Mouse (Mus musculus): Measurements from ENCODE around the gene Sim1.

Sim1 gene

DNA sequence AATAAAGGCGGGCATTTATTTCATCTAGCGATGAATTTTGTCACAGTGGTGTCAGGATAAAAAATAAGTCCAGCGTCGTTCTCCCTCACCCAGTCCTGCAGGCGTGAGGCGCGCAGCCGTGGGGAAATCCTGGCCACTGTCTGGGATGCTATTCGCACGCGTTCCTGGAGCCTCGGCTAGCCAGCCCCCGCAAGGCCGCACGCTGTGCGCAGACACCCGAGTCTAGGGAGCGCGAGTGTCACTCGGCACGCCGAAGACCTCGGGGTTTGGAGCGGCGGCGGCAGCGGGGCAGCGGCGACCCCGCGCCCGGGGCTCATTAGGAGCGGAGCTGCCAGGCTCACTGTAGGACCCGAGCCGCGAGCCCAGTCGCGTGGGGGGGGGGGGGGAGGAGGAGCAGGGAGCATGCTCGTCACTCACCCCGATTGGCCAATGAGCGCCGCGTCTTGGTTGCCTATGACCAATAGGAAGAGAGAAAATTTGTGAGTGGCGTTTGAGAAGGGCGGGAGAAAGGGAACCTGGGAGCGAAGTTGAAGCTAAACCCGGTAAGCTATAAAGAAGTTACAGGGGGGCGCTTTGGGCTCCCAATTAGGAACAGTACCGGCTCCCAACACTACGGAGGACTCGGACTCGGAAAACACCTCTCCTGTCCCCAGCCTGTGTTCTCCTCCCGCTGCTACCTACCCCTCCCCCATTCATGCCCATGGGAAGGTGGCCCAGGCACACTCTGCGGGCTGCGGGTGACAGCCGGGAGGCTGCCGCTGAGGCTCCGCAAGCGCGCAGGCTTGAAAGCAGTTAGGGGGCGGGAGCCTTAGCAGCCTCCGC is at the start of gene Sim1:
Gene Sim1 (plus strand): TSS at position 585 of the 822 bp plus-strand sequence.
- no peak for DNase-seq (ENCODE audit: low read depth, low spot score)

DNA sequence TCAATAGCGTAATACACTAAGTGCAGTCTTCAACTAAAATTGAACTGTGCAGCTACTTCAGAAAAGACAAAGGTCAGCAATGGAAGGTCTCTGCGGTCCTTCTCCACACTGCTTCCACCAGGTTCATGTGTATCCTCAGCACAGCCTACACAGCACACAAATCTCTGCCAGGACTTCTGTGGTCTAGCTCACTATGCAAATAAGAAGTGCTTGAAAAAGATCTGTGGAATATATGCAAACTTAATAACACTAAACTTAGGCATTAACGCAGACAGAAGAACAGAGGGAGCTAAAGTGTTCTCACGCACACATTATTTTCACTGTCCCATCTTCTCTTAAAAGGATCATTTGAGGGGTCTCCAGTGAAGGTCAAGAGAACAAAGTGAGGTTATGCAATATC is 26.4 kb upstream of the Sim1 start:
- no peak for DNase-seq (ENCODE audit: low read depth, low spot score)

DNA sequence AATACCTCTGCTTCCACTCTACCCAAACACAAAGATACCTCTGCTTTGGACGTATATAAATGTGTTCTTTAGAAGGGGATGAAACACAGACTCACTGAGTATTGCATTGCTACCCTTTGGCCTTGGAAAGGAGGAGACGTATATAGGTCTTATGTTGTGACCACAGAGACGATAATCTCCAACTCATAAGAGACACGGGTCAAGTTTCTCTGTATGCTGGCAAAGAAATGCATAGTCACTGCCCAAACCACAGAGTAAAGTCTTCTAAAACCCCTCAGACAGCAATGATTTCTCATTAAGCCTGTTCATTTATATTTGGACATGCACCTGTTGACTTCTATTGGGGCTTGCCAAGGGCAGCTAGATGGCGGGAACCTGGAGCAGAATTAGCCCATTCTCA is 17.6 kb upstream of the Sim1 start:
- no peak for DNase-seq (ENCODE audit: low read depth, low spot score)

DNA sequence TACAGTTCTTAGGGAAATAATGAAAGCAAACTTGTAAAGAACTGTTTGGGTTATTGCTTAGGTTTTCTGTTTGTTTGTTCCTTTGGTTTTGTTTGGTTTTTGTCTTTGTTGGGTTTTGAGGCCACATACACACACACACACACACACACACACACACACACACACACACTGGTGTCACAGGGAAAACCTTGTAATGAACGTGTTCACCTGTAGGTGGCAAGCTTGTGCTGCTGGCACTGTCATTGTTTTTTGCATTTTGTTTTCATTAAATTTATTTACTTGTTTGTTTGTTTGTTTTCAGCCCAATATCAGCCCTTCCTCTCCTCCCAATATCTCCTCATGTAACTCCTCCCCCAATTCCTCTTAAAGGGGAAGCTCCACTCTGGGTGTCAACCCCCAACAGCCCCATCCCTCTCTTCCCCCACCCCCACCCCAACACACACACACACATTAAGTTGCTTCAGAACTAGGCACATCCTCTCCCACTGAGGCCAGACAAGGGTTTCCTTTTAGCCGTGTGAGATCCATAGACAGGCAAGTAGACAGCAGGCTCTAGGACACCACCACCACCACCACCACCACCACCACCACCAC is 13.0 kb upstream of the Sim1 start:
- no peak for DNase-seq (ENCODE audit: low read depth, low spot score)

DNA sequence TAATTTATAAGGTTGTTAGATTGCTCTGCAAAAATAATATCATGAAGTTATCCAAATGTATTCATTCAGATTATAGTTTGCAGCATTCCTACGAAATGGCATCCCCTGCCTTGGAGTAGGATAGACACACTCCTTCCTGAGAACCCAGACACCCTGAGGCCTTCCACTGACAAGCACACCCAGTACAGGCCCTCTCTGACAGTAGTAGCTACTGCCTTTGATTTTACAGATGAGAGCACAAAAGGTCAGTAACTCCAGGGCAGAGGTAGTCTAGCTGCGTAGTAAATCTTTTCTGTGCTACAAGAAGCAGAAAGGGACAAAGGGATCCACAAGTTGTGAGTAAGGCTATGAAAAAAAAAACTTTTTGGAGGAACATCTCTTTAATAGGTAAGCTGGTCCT is 12.2 kb upstream of the Sim1 start:
- DNase-seq (ENCODE audit: low read depth, low spot score), result no peak

DNA sequence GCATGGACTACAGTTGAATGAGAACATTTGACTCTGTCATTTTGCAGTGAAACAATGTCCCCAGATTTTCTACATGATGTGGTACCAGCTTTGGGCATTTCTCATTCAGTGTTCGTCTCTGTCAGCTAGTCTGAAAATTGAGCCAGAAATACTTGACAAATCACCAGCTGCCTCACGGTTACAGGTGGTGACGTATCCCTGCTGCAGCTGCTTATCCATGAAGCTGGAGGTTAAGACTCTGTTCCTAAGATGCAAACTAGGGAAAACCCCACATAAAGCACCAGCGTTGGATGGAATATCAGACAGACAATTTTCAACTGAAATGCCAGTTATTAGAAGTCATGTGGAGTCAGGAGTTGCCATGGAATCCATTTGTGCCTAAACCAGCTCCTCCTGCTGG is 8.2 kb upstream of the Sim1 start:
- no peak for DNase-seq (ENCODE audit: low read depth, low spot score)

DNA sequence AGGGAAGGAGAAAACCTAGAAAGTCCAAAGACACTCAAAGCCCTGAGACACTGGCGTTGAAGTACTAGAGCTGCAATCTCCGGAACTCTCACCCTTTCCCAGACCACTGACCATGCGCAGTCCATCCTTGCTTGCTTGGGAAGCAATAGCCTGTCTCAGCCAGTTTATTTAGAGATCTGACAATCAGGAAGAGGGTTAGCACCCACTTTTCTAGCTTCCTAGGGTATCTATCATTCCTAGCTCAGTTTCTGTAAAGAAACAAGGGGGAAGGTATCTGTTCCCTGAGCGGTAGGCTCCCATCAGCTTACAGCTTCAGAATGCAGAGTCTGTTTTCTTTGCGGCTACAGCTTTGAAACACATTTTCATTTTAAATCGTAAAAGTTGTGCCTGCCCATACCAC is 3.9 kb upstream of the Sim1 start:
- no peak for DNase-seq (ENCODE audit: low read depth, low spot score)

DNA sequence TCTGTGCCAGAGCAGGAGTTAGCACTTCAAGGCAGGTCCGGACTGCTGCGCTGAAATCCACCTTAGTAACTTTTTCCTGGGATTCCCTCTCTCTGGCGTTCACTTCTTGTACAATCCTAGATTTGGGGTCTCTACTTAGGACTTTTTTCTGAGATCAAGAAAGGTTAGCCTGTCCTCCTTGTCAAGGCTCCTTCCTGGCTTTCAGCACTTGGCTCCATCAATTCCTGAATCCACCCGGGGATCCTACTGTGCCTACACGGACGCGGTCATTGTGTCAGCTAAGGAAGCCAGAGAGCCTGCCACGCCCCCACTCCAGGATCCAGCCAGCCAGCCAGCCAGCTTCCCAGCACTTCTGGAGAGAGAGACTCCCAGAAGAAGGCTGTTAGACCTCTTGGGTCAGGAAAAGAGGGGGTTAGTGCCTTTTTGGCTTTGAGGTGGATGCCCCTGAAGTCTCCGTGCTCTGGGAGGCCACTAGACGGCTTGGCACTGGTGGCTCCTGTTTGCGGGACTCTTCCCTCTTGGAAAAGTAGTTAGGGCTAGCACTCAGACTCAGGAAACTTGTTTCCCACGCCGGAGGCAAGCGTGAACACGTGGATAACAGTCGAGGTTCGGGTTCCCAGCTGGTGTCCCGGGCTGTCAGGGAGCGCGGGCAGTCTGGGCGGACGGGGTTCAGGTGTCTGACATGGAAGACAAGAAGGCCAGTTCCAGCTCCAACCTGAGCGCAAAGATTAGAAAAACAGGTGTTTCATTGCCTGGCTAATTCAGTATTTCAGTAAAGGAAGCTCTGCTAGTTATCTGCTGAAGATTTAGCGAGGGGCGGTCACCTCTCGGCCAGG is 2.5 kb upstream of the Sim1 start:
- DNase-seq (ENCODE audit: low read depth, low spot score), result no peak

DNA sequence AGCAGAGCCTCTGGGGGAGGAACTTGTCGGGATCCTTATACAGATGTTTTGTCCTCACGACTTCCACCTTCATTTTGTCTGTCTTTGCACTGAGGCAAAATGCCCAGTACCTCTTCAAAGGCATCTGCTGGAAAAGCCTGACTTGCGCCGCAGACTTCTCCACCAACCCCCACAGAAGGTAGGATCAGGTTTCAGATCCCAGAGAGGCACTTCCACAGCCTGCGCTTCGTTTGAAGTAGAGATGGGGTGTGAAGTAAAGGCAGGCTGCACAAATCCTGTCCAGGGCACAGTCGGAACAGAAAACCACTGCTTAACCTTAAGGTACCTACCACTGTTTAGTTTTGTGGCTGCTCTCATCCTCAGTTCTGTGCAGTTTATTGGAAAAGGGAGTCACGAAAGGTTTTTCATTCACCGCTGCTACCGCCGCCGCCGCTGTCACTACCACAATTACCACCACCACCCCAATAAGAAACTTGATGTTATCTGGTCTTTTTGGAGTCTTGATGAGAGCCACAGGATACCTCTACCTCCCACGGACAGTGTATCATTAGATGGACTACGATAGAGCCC is 1.7 kb upstream of the Sim1 start:
- no peak for DNase-seq (ENCODE audit: low read depth, low spot score)

DNA sequence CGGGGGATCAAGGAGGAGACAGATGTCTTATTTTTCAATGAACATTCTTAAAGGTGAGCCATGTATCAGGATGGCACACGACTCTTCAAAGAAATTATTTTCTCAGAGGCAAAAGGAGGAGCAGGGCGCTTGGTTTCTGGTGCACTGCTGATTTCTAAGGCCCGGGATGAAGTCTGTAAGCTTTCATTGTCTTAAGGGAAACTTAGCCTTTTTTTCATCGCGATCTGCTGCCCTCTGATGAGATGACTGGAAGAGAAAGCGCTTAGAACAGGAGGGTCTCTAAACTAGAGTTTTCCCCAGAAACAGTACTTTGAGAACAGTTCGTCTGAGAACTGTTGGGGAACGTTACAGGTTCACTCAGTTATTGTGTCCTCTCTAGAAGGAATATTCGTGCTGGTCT is 1.0 kb upstream of the Sim1 start:
- no peak for DNase-seq (ENCODE audit: low read depth, low spot score)

DNA sequence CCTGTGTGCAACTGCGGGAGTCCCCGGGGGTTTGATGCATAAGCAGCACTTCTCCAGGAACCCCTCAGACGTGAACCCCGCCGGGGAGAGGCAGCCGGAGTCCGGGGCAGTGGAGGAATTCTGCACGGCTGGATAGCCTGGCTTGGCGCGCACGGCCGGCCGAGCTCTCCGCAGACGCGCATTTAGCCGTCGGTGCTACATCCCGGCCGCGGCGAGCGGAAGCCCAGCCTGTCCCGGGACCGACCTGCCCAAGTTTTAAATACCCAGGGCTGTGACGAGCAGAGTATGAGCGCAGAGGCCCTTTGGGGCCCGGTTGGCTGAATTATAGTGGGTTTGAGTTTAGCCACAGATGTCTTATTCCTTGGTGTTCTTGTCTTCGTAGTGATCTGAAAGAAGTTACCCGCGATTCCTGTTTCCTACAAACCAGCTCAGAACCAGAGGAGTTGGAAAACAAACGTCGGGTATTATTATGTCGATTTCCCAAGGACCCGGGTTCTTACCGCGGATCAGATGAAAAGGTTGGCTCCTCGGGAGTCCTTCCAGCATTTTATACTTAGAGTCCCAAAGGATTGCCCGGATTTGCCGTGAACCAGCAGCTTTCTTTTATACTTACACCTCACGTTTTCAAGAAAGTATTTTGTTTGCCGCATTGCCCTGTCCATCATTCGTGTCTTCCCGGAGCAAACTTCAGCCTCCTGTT is 687 bp downstream of the Sim1 start:
- no peak for DNase-seq (ENCODE audit: low read depth, low spot score)

DNA sequence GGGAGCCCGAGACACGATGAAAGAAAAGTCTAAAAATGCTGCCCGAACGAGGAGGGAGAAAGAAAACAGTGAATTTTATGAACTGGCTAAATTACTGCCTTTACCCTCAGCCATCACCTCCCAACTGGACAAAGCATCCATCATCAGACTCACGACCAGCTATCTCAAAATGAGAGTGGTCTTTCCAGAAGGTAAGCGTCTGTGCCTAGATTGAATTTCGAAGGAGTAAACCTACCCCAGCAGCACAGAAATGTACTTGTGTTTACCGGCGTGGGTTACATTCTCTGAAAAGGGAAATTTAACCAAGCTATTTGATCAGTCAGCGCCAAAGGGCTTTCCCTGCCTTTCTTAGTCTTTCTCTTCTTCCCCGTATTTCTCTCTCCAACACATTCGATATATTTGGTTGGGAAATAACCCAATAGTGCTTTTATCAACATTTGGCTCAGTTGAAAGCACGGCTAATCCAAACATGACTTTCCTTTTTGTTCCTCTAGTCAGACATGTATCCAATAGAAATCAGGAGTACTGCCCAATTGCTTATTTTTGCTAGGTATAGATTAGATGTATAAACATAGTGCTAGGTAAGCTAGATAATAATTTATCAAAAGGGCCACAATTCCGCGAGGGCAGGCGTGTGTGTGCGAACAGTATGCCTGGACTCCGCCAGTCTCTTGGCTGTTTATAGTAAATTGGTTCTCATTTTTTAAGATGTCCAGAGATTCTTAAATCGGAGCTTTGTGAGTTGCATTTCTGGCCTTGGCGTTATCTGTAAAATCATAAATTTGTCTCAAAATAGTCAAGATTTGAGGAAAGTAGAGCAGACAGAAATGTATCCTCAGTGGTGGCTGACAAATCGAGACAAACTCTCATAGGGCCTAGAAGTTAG is 1.6 kb downstream of the Sim1 start:
- DNase-seq (ENCODE audit: low read depth, low spot score), result no peak

DNA sequence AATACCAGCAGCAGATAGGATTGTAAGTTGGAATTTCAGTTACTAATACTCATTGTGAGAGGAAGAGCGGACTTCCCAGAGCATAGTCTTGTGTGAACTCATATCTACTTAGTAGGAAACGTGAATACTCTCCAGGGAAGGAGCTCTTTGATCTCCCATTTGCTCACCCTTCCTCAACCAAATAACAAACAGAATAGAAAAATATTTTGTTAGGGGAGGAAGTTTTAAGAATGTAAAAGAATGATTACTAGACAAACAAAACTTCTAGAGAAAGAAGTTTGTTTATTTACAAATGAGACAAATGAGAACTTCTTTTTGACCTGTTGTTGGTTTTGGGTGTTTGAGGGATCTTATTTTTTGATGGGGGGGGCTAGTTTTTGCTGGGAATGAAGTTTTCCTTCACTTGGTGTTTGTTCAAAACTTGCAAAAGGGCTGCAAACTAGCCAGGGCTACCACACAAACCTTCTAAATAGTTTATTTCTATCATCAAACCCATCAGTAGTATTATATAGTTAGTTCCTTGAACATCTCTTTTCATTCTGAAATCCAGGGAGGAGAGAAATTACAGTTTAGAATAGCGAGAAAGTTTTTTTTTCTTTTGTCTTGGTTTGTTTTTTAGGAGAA is 2.3 kb downstream of the Sim1 start:
- no peak for DNase-seq (ENCODE audit: low read depth, low spot score)

DNA sequence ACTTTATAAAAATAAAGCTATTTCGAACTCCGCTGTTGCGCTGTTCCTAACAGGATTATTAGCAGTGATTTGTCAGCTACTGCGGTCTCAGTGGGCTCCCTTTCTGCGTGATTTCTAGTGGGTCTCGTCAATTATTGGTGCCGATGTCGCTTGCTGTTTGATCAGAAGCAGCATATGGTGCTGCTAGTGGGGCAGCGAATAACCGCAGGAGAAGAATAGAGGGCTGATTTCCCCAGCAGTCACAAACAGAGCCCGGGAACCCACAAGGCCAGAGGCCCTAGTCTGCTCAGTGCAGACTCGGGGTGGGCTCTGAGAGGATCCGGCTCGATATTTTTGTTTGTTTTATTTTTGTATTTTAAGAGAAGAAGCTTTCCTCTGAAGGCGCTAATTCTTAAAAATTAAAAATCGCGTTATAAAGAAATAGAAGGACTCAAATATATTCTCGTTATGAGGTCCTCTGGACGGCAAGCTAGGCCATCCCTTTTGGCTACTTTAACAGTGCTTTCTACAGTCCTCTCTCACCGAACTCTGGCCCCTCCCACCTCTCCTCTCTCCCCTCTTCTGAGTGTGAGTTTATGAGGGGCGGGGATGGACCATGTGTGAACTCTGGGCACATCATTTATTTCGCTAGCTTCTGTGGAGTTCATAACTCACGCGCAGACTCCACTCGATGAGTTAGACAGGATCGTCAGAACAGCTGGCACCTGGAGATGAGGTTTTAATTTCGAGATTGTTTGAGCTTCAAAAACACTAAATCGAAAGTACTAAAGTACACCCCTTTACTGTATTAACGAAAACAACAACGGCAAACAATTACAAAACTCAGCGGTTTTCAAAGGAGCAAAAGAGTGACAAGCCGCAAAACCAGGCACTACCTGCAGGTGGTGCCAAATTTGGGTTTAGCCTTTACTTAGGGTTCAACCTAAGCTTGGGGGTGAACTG is 3.2 kb downstream of the Sim1 start:
- DNase-seq (ENCODE audit: low read depth, low spot score), result no peak

DNA sequence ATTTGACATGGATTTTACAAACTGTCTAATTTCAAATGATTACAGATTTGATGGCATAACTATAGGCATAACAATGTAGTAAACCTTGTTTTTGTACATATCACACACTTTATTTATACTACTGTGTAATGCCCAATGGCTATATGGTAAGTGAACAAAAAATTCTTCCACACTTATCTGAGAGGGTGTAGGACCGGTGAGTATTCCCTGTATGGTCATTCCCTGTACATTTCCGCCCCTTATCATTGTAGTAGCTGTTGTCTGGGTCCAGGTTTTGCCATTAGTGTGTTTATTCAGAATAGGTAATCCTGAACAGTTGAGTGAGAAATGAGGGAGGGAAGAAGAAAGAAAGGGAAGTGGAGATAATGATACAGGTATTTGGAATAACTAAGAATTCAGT is 4.1 kb downstream of the Sim1 start:
- no peak for DNase-seq (ENCODE audit: low read depth, low spot score)

DNA sequence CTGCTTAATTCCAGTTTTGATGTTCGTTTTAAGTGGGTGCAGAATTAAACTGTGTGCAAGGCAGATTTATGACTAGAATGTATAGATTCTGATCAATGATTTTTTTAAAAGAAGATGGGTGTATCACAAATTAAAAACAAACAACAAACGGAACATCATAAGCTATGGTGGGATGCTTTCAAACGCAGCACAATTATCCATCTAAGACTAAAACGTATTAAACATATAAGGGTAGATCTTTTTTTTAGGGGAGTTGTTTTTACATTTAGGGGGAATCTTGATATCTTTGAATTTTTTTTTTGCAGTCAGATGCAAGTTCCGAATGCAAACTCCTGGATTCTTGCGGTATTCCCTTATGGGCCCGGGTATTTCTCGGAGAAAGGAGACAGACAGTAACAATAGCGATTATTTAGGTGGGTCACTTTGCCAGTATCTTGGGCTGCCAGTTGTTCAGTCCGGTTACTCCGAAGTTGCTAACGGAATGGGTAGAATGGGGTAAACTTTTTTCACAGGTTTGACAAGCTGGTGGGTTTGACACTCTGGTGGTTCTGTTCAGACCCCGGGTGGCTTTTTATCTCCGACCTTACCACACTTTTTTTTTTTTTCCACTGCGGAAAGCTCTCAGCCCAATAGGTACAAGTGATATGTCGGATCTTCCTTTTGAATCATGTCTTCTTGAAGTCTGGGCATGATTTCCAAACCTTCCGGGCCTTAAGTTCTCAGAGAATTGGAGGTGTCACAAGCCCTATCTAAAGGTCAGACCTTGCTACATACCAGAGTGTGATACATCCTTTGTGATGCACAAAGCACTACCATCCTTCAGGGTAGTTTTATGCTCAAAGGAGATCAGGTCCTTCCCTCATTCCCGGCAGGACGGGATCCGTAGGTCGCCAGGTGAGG is 5.5 kb downstream of the Sim1 start:
- no peak for DNase-seq (ENCODE audit: low read depth, low spot score)

DNA sequence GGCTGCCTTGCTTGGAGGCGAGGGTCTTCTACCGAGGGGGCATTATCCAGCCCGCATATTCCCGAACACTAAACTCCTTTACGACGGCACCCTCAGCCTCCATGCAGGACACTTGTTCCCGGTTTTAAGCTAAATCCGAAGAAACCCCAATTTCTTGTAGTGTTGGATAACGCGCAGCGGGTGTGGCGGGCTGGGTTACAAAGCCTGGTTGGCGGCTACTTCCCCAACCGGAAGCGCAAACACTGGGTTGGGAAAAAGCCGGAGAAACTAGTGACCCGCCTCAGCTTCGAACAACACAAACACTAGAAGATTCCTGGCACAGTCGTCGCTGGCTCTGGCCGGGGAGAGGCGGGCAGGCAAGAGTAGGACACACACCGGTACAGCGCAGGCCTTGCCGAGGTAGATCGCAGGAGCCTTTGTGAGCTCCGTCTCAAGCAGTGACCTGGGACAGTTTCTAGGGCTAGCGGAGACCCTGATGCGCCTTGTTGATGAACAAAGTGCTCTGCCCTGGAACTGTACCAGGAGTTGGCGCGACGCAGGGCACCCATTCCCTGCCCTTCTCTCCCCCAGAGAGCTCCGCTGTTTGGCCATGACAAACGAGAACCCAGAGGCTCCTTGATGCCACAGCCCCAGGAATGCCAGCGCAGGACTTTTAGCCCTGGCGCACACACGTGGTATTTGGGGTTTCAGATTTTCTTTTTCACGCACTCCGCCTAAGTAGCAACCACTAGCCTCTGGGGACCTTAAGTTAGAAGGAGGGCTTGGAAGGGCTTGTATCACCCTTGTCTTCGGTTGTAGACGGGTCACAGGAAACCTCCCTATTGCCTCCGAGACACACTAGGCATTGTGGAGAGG is 6.4 kb downstream of the Sim1 start:
- no peak for DNase-seq (ENCODE audit: low read depth, low spot score)
